Mouse (Mus musculus) fibroblast of lung, adult 2 months (primary cell): ENCODE measurements at regions not wholly inside any gene's neighbourhood (a gene's known extent, or its start where the extent isn't known, plus 50 kb on each side); places are given as distances from the start of the nearest gene placed in this dataset.

Experiments
- DNase-seq: peaks from one replicate; pipeline ENCODE4 v3.0.0-alpha.2; 2011; ENCODE audit warnings: low read depth

GRCm38 (mm10) chr12:77179138-77179537 lies 58.8 kb upstream of the Fut8 start:
- DNase-seq = no peak

GRCm38 (mm10) chr12:77177811-77178578 lies 59.9 kb upstream of the Fut8 start:
- no peak for DNase-seq

- DNase-seq = no peak
These were observed 60.6 kb upstream of the Fut8 start for GRCm38 (mm10) chr12:77177303-77177702.

- DNase-seq = no peak
These were observed 63.9 kb upstream of the Fut8 start for GRCm38 (mm10) chr12:77174032-77174431.

DNA sequence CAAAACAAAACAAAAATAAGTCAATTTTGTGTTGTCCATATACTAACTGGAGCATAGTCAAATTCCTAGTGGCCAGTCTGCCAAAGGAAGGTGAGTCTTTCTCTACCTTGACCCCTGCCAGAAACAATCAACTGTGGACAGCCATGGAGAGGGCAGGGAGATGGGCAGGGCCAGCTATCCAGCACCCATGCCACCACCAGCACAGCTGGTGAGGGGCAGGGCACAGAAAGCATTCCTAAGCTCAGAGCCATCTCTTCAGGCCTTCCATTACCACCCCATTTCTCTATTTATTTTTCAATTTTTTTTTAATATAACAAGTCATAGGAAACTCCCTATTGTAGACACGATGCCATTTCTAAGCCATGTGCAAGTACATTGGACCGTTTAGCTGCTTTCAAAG lies 65.4 kb upstream of the Fut8 start:
- DNase-seq = no peak

DNA sequence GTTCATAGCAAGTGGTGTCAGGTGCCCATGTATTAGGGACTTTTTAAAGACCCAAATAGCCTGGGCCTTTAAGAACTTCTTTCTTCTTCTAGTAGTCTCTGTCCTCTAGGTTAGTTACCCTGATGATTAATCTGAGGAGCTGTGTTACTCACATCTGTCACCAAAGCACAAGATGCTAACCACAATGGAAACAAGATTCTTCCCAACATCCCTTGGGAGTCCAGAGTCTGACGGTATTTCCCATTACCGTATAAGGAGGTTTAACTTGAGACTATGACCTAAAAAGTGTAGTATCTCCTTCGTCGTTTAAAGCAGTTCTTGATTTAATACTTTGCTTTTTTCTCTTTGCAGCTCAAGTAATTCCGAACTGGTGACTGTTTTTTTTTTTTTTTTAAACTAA lies 67.7 kb upstream of the Fut8 start:
- no peak for DNase-seq

- DNase-seq = no peak
These were observed 69.6 kb upstream of the Fut8 start for GRCm38 (mm10) chr12:77168367-77168766.

DNA sequence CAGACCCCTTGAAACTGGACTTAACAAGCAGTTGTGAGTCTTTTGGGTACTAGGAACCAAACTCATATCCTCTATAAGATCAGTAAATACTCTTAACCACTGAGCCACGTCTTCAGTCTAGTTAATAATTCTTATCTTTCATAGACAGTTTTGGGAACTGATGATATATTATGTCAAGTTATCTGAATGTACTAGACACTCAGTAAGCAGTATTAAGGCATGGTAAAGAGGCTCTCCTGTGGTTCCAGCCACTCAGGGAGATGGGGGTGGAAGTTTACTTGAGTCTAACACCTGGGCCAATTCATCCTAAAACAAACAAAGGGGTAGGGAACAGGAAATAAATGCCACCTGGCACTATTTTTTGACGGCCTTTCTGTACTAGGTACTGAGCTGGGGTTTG lies 81.2 kb upstream of the Fut8 start:
- no peak for DNase-seq

- DNase-seq = no peak
These were observed 82.3 kb upstream of the Fut8 start for GRCm38 (mm10) chr12:77155626-77156025.

- DNase-seq = no peak
These were observed 86.5 kb upstream of the Fut8 start for GRCm38 (mm10) chr12:77151471-77151870.

DNA sequence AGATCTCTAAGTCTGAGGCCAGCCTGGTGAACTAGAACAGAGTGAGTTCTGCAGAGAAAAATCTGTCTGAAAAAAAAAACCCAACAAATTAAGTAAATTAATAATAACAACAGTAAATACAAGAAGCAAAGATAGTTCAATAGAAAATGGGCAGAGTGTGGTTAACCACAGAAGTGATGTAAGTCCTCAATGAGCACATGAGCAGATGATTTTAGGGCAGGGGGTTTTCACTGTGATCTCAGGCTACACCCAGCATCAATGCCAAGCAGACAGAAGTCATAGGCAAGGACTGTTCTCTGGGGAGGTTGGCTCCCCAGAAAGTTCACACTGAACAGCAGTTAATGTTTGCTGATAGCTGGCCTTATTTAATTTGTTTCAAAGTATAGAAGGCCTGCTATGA lies 88.1 kb upstream of the Fut8 start:
- no peak for DNase-seq

- no peak for DNase-seq
These were observed 89.8 kb upstream of the Fut8 start for GRCm38 (mm10) chr12:77148146-77148545.

- no peak for DNase-seq
These were observed 94.0 kb upstream of the Fut8 start for GRCm38 (mm10) chr12:77143958-77144357.

DNA sequence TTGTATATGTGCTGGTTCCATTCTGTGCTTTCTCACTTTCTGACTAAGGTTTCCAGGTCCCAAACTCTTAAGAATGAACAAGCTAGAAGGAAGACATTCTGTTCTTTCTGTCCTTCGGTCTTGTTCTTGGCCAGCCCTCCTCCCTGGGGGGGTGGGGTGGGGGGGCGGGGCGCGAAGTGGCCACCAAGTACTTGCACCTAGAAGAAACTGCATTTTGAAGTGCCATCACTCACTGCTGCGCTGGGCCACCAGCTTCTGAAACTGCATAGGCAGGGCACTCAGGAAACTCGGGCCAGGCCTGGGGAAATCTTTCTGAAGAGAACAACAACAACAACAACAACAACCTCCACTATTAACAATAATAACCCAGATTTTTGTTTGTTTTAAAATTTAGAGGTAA lies 94.4 kb upstream of the Fut8 start:
- no peak for DNase-seq

- no peak for DNase-seq
These were observed 94.8 kb upstream of the Fut8 start for GRCm38 (mm10) chr12:77143105-77143504.

DNA sequence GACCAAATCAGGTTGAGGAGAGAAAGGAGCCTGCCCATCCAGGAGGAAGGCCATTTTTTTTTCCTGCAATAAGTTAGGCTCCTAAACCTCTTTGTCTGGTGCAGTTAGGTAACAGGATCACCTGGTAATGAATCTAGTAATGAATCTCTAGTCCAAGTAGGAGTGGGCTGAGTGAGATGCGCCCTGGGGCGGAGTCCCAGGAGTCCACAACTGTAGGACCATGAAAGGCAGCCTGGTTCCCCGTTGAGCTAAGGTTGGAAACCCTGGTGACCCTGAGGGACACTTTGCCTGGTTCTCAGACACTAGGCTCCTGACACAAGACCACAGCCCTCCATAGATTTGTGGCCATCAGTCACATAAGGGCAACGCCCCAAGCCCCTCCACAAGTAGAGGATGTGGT lies 95.7 kb upstream of the Fut8 start:
- no peak for DNase-seq

- no peak for DNase-seq
These were observed 96.4 kb upstream of the Fut8 start for GRCm38 (mm10) chr12:77141260-77142201.

DNA sequence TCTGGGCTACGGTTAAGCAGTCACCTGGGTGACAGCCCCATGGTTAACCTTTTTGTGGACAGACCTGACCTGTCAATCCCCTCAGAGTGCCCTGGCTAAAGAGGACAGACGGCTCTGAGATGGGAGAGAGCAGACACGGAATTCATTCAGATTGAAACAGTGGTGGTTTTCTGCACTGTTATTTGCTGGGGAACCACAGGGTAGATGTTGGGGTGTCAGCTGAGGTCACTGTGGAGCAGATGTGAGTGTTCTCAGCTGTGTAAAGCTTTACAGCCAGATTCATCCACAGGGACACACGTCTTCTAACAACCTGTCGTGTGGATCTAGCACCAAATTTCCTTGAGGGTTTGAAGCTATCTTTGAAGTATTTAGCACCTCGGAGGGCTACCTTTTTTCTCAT lies 97.3 kb upstream of the Fut8 start:
- no peak for DNase-seq

GRCm38 (mm10) chr12:77140141-77140540 lies 97.8 kb upstream of the Fut8 start:
- DNase-seq = no peak

- DNase-seq = peak; percentile 27
These were observed 98.2 kb upstream of the Fut8 start for GRCm38 (mm10) chr12:77139718-77140117.

- peak; percentile 52 for DNase-seq
These were observed 99.3 kb upstream of the Fut8 start for GRCm38 (mm10) chr12:77138506-77139201.

DNA sequence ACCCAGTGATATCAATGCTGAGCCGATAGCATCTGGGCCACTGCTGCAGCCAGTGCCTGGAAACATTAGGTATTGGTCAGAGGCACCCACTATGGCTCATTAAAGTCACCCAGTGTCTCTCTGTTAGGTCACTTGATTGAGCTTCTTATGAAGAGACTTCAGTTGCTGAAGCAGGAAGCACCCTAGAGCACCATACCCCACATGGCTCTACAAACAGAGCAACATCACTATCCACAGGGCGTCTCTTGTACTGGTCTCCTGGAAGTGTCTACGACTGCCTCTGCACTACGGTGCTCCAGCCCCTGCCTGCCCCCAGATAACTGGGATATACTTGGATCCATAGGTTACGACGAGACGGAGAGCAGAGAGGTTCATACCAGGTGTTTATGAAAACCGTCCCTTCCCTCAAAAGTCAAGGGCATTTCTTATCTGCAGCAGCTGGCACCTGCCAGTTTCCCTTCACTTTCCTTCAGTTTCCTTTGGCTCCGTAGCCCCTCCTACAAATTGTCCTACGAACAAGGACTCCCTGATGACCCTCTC lies 100.6 kb upstream of the Fut8 start:
- no peak for DNase-seq
